Mouse (Mus musculus): ENCODE results near the gene Ncor2. TPM values are rescaled to one million over a fixed set of nuclear protein-coding genes. Genes with fewer than 3 reads are reported as not detected.

Ncor2 gene
- polyA plus RNA-seq, 1 experiment from 2014 or later = 21.2 TPM

- no peak overlapping the region for H3K27ac ChIP-seq (ENCODE audit: low read depth, low read length)
- H3K4me2 ChIP-seq (replicated peaks; ENCODE audit: low read depth, low read length) = no peak overlapping the region
- H3K9ac ChIP-seq (ENCODE audit: low read depth, low read length) = no peak overlapping the region
- H3K4me1 ChIP-seq (replicated peaks; ENCODE audit: control insufficient read depth, insufficient read depth, low read length) = no peaks in the 10 kb centered on the region
- no peaks in the 10 kb centered on the region for H3K36me3 ChIP-seq (ENCODE audit: control insufficient read depth, insufficient read depth, low read length)
- ATAC-seq (ENCODE audit: low FRiP score) = no peak
- DNase-seq (ENCODE audit: low spot score) = peak; percentile 66
- H3K27me3 ChIP-seq (ENCODE audit: control insufficient read depth, insufficient read depth, low read length) = no peaks in the 10 kb centered on the region
- no peak overlapping the region for H3K4me3 ChIP-seq (ENCODE audit: low read depth, low read length)
- 14% methylated on average over 6 of the region's 6 CpGs for WGBS
- no peaks in the 10 kb centered on the region for H3K9me3 ChIP-seq (ENCODE audit: control insufficient read depth, low read length)
Measured at GRCm38 (mm10) chr5:125184826-125185225, 5.8 kb upstream of the Ncor2 start.

- no peak overlapping the region for H3K9ac ChIP-seq (ENCODE audit: low read depth, low read length)
- DNase-seq (ENCODE audit: low spot score) (no peak), ATAC-seq (ENCODE audit: low FRiP score) (no peak)
- H3K27ac ChIP-seq (ENCODE audit: low read depth, low read length) = no peak overlapping the region
- no peaks in the 10 kb centered on the region for H3K27me3 ChIP-seq (ENCODE audit: control insufficient read depth, insufficient read depth, low read length)
- 26% methylated on average over 23 of the region's 23 CpGs for WGBS
- H3K4me3 ChIP-seq (ENCODE audit: low read depth, low read length) = no peak overlapping the region
- H3K4me2 ChIP-seq (replicated peaks; ENCODE audit: low read depth, low read length) = 0 out of 2 replicates have a peak overlapping the region, but pooled peaks have one; percentile 13
- no peaks in the 10 kb centered on the region; the same call in 1 of the 2 replicates for H3K4me1 ChIP-seq (replicated peaks; ENCODE audit: control insufficient read depth, insufficient read depth, low read length)
- H3K9me3 ChIP-seq (ENCODE audit: control insufficient read depth, low read length) = no peaks in the 10 kb centered on the region
- no peaks in the 10 kb centered on the region for H3K36me3 ChIP-seq (ENCODE audit: control insufficient read depth, insufficient read depth, low read length)
Measured at GRCm38 (mm10) chr5:125183321-125184003, 4.4 kb upstream of the Ncor2 start.

- Histone ChIP-seq H3K4me2 (replicated peaks; ENCODE audit: low read depth, low read length) (no peak overlapping the region), H3K36me3 (ENCODE audit: control insufficient read depth, insufficient read depth, low read length) (no peaks in the 10 kb centered on the region), H3K4me1 (replicated peaks; ENCODE audit: control insufficient read depth, insufficient read depth, low read length) (peaks cover 8% of the 10 kb centered on the region), H3K4me3 (ENCODE audit: low read depth, low read length) (no peak overlapping the region), H3K9ac (ENCODE audit: low read depth, low read length) (no peak overlapping the region), H3K9me3 (ENCODE audit: control insufficient read depth, low read length) (no peaks in the 10 kb centered on the region), H3K27me3 (ENCODE audit: control insufficient read depth, insufficient read depth, low read length) (no peaks in the 10 kb centered on the region), H3K27ac (ENCODE audit: low read depth, low read length) (no peak overlapping the region)
- DNase-seq (ENCODE audit: low spot score) = no peak
- 85% methylated on average over 6 of the region's 6 CpGs for WGBS
- ATAC-seq (ENCODE audit: low FRiP score) = no peak
Measured at GRCm38 (mm10) chr5:125180630-125181263, 1.7 kb upstream of the Ncor2 start.

GRCm38 (mm10) chr5:125179735-125180629 is 963 bp upstream of the Ncor2 start:
- H3K9me3 ChIP-seq (ENCODE audit: control insufficient read depth, low read length) = no peaks in the 10 kb centered on the region
- H3K4me1 ChIP-seq (replicated peaks; ENCODE audit: control insufficient read depth, insufficient read depth, low read length) = peaks cover 12% of the 10 kb centered on the region
- peak overlapping the region; percentile 48 for H3K27ac ChIP-seq (ENCODE audit: low read depth, low read length)
- no peaks in the 10 kb centered on the region for H3K27me3 ChIP-seq (ENCODE audit: control insufficient read depth, insufficient read depth, low read length)
- ATAC-seq (ENCODE audit: low FRiP score) (peak; percentile 15), DNase-seq (ENCODE audit: low spot score) (no peak)
- WGBS = 3% methylated on average over 21 of the region's 25 CpGs
- H3K9ac ChIP-seq (ENCODE audit: low read depth, low read length) = peak overlapping the region; percentile 51
- H3K4me3 ChIP-seq (ENCODE audit: low read depth, low read length) = peak overlapping the region; percentile 82
- no peaks in the 10 kb centered on the region for H3K36me3 ChIP-seq (ENCODE audit: control insufficient read depth, insufficient read depth, low read length)
- H3K4me2 ChIP-seq (replicated peaks; ENCODE audit: low read depth, low read length) = peak overlapping the region; percentile 78

GRCm38 (mm10) chr5:125178171-125179006 is 630 bp downstream of the Ncor2 start:
- Histone ChIP-seq H3K27ac (ENCODE audit: low read depth, low read length) (peak overlapping the region; percentile 53), H3K4me3 (ENCODE audit: low read depth, low read length) (peak overlapping the region; percentile 82), H3K9me3 (ENCODE audit: control insufficient read depth, low read length) (no peaks in the 10 kb centered on the region), H3K4me1 (replicated peaks; ENCODE audit: control insufficient read depth, insufficient read depth, low read length) (peaks cover 18% of the 10 kb centered on the region), H3K9ac (ENCODE audit: low read depth, low read length) (peak overlapping the region; percentile 89), H3K4me2 (replicated peaks; ENCODE audit: low read depth, low read length) (peak overlapping the region; percentile 68), H3K27me3 (ENCODE audit: control insufficient read depth, insufficient read depth, low read length) (no peaks in the 10 kb centered on the region), H3K36me3 (ENCODE audit: control insufficient read depth, insufficient read depth, low read length) (no peaks in the 10 kb centered on the region)
- DNase-seq (ENCODE audit: low spot score) (peak; percentile 70), ATAC-seq (ENCODE audit: low FRiP score) (peak; percentile 44)
- WGBS = 0% methylated on average over 56 of the region's 60 CpGs

- ATAC-seq (ENCODE audit: low FRiP score) (peak; percentile 38), DNase-seq (ENCODE audit: low spot score) (peak; percentile 83)
- Histone ChIP-seq H3K9ac (ENCODE audit: low read depth, low read length) (peak overlapping the region; percentile 89), H3K9me3 (ENCODE audit: control insufficient read depth, low read length) (no peaks in the 10 kb centered on the region), H3K4me1 (replicated peaks; ENCODE audit: control insufficient read depth, insufficient read depth, low read length) (peaks cover 24% of the 10 kb centered on the region), H3K27ac (ENCODE audit: low read depth, low read length) (peak overlapping the region; percentile 53), H3K36me3 (ENCODE audit: control insufficient read depth, insufficient read depth, low read length) (no peaks in the 10 kb centered on the region), H3K27me3 (ENCODE audit: control insufficient read depth, insufficient read depth, low read length) (no peaks in the 10 kb centered on the region), H3K4me3 (ENCODE audit: low read depth, low read length) (peak overlapping the region; percentile 82), H3K4me2 (replicated peaks; ENCODE audit: low read depth, low read length) (peak overlapping the region; percentile 68)
- WGBS = under 1% methylated on average over 37 of the region's 44 CpGs
Measured at GRCm38 (mm10) chr5:125177481-125178134, 1.4 kb downstream of the Ncor2 start.

GRCm38 (mm10) chr5:125176864-125177263 is 2.2 kb downstream of the Ncor2 start:
- no peak for DNase-seq (ENCODE audit: low spot score)
- peak overlapping the region; percentile 68 for H3K4me2 ChIP-seq (replicated peaks; ENCODE audit: low read depth, low read length)
- H3K27me3 ChIP-seq (ENCODE audit: control insufficient read depth, insufficient read depth, low read length) = no peaks in the 10 kb centered on the region
- H3K27ac ChIP-seq (ENCODE audit: low read depth, low read length) = peak overlapping the region; percentile 53; the same call in 1 of the 2 replicates
- H3K4me1 ChIP-seq (replicated peaks; ENCODE audit: control insufficient read depth, insufficient read depth, low read length) = peaks cover 32% of the 10 kb centered on the region
- ATAC-seq (ENCODE audit: low FRiP score) = no peak
- 8% methylated on average over 12 of the region's 12 CpGs for WGBS
- no peaks in the 10 kb centered on the region for H3K36me3 ChIP-seq (ENCODE audit: control insufficient read depth, insufficient read depth, low read length)
- H3K9me3 ChIP-seq (ENCODE audit: control insufficient read depth, low read length) = no peaks in the 10 kb centered on the region
- H3K4me3 ChIP-seq (ENCODE audit: low read depth, low read length) = peak overlapping the region; percentile 82
- peak overlapping the region; percentile 89; the same call in 1 of the 2 replicates for H3K9ac ChIP-seq (ENCODE audit: low read depth, low read length)
